Mouse (Mus musculus) testis, adult 2 months (tissue): ENCODE measurements around the gene Mgrn1.

ENCODE experiments used
- CTCF ChIP-seq: fragments of 200-500 bp; IDR thresholded peaks from 2 replicates; pipeline ENCODE4 v1.5.1; 2012; ENCODE audit warnings: low read depth, mild to moderate bottlenecking, inconsistent platforms, low read length, moderate library complexity; ENCODE audit not compliant: control insufficient read depth, insufficient read depth, insufficient replicate concordance
- POLR2A ChIP-seq: fragments of 200-500 bp; IDR thresholded peaks from 2 replicates; pipeline ENCODE4 v1.6.1; 2012; ENCODE audit warnings: low read depth, mild to moderate bottlenecking, inconsistent platforms, low read length, moderate library complexity; ENCODE audit not compliant: control insufficient read depth

DNA sequence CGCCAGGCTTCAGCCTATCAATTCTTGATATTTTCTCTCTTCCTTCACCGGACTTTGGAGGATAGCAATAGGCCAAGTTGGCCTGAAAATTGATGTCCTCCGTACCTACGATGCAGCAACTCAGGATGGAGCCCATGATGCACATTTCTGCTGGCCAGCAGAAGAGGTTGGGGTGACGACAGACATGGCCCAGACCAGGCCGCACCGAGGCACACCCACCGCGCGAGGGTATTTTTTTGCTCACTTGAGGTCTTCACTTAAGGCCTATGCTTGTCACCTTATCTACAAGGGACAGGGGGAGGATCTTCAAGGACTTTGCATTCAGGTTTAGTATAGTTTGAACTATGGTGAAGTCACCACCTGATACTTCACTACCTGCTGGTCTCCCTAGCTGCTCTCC, 1.1 kb upstream of the Mgrn1 start:
- no peak for TF ChIP-seq POLR2A
- TF ChIP-seq CTCF = no peak
